Mouse (Mus musculus) bone marrow macrophage, adult 2 months (primary cell): ENCODE data around the gene Parp11. TPM values are rescaled to one million over a fixed set of nuclear protein-coding genes. Genes with fewer than 3 reads are reported as not detected.

Source experiments
- H3K27ac ChIP-seq: 2 replicates; pipeline ENCODE4 v1.5.1; 2012; ENCODE audit warnings: low read depth, low read length; ENCODE audit not compliant: insufficient read depth
- H3K4me1 ChIP-seq: 2 replicates; pipeline ENCODE4 v1.6.1; 2012; ENCODE audit warnings: low read length; ENCODE audit not compliant: control insufficient read depth, insufficient read depth
- H3K4me3 ChIP-seq: 2 replicates; pipeline ENCODE4 v1.5.1; 2012; ENCODE audit warnings: mild to moderate bottlenecking, low read length, moderate library complexity; ENCODE audit not compliant: insufficient read depth
- CTCF ChIP-seq: IDR thresholded peaks from 2 replicates; pipeline ENCODE4 v1.5.1; 2012; ENCODE audit warnings: low read depth, mild to moderate bottlenecking, low read length, moderate library complexity
- POLR2A ChIP-seq: IDR thresholded peaks from 2 replicates; pipeline ENCODE4 v1.6.1; 2012; ENCODE audit warnings: mild to moderate bottlenecking, low read depth, low read length, borderline replicate concordance
- polyA plus RNA-seq: library from polyadenylated mRNA; stranded (reverse); fragments of >200 nt; gene quantifications from 2 replicates; pipeline ENCODE4 v1.2.4, GENCODE M21; 2012; ENCODE audit not compliant: missing spikeins, insufficient read depth, insufficient read length

Gene Parp11
- polyA plus RNA-seq, 1 experiment, result 37.5 TPM

GRCm38 (mm10) chr6:127447686-127448460 is 1.2 kb downstream of the Parp11 start:
- H3K4me3 ChIP-seq, result no peak overlapping the region
- H3K27ac ChIP-seq, result no peak overlapping the region
- peaks cover 12% of the 10 kb centered on the region for H3K4me1 ChIP-seq
- no peak for TF ChIP-seq POLR2A
- no peak for TF ChIP-seq CTCF

GRCm38 (mm10) chr6:127448869-127449268 is 2.2 kb downstream of the Parp11 start:
- TF ChIP-seq POLR2A, result no peak
- TF ChIP-seq CTCF, result no peak
- Histone ChIP-seq H3K27ac (no peak overlapping the region), H3K4me1 (peaks cover 15% of the 10 kb centered on the region), H3K4me3 (no peak overlapping the region)

- Histone ChIP-seq H3K4me3 (no peak overlapping the region), H3K27ac (no peak overlapping the region)
- TF ChIP-seq POLR2A (no peak), CTCF (no peak)
Observed at GRCm38 (mm10) chr6:127449531-127450422, 3.1 kb downstream of the Parp11 start.

GRCm38 (mm10) chr6:127453407-127454343 is 7.0 kb downstream of the Parp11 start:
- TF ChIP-seq CTCF (no peak), POLR2A (0 out of 2 replicates have a peak, but pooled peaks have one; percentile 31)

More at GRCm38 (mm10) chr6:127449531-127450422, 3.1 kb downstream of the Parp11 start:
- peaks cover 19% of the 10 kb centered on the region for H3K4me1 ChIP-seq

GRCm38 (mm10) chr6:127454344-127454707 is 7.7 kb downstream of the Parp11 start:
- Histone ChIP-seq H3K4me3 (peak overlapping the region; percentile 82), H3K27ac (no peak overlapping the region), H3K4me1 (peaks cover 10% of the 10 kb centered on the region)
- TF ChIP-seq CTCF (no peak), POLR2A (no peak)

More at GRCm38 (mm10) chr6:127453407-127454343, 7.0 kb downstream of the Parp11 start:
- H3K4me1 ChIP-seq, result peaks cover 10% of the 10 kb centered on the region
- peak overlapping the region; percentile 67 for H3K27ac ChIP-seq
- H3K4me3 ChIP-seq, result peak overlapping the region; percentile 82

- Histone ChIP-seq H3K27ac (no peak overlapping the region), H3K4me3 (no peak overlapping the region), H3K4me1 (peaks cover 10% of the 10 kb centered on the region)
- TF ChIP-seq CTCF (no peak), POLR2A (no peak)
Observed at GRCm38 (mm10) chr6:127454809-127455208, 8.2 kb downstream of the Parp11 start.

GRCm38 (mm10) chr6:127455440-127455839 is 8.8 kb downstream of the Parp11 start:
- Histone ChIP-seq H3K27ac (no peak overlapping the region), H3K4me3 (no peak overlapping the region)
- TF ChIP-seq CTCF (no peak; the same call in 1 of the 2 replicates), POLR2A (no peak)

GRCm38 (mm10) chr6:127456769-127457168 is 10.1 kb downstream of the Parp11 start:
- peaks cover 10% of the 10 kb centered on the region for H3K4me1 ChIP-seq
- no peak overlapping the region for H3K4me3 ChIP-seq
- no peak for TF ChIP-seq POLR2A
- TF ChIP-seq CTCF, result no peak
- H3K27ac ChIP-seq, result no peak overlapping the region

More at GRCm38 (mm10) chr6:127455440-127455839, 8.8 kb downstream of the Parp11 start:
- peaks cover 10% of the 10 kb centered on the region for H3K4me1 ChIP-seq

GRCm38 (mm10) chr6:127459776-127460175 is 13.1 kb downstream of the Parp11 start:
- H3K4me1 ChIP-seq, result 0 out of 2 replicates have a peak, but pooled peaks cover 2% of the 10 kb centered on the region

More at GRCm38 (mm10) chr6:127459776-127460175, 13.1 kb downstream of the Parp11 start:
- H3K27ac ChIP-seq, result no peak overlapping the region
- no peak overlapping the region for H3K4me3 ChIP-seq
- TF ChIP-seq CTCF, result no peak
